Comparison of ENCODE assay signal across 8 mouse cellular contexts in the genomic region with DNA sequence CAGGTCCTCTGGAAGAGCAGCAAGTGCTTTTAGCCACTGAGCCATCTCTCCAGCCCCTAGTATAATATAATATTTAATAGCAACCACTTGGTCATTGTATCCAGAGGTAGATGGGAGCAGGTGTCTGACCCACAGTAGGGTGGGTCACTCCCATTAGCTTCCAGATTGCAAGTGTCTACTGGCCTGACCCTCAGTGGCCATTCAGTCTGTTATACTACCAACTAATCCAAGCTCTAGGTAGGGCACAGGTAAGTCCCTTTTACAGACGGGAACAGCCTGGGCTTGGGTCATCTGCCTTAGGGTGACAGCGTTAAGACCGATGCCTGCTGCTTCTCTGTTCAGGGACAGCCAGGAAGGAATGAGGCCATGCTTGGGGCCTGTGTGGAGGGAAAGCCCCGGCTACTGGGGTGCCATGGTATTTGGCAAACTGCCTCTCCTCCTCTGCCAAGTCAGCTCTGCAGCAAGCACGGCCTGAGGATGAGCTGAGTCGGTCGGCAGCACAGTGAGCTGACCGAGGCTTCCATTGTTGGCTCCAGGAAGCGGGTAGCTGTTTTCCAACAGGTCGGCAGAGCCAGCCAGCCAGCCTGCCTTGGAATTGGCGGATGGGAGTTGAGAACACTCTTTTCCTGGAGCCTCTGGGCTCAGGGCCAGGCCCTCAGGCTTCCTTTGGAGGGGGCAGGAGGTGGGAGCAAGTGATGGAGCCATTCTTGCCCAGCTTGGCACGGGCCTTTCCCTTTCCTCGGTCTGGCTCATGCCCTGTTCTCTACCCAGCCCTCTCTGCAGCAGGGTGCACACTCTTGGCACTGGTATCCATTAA.
DNase-seq lines count a peak whose midpoint lies in the region; ATAC-seq and TF ChIP-seq lines count a peak whose summit lies in the region.

No protein-coding gene starts in this region.

- H3K36me3 ChIP-seq in ES-E14 (ENCODE audit: control insufficient read depth, insufficient read depth, low read length, poor library complexity, severe bottlenecking): no peaks in the 10 kb centered on the region
- no peaks in the 10 kb centered on the region for H3K36me3 ChIP-seq in forebrain, embryonic 15.5 days
- H3K36me3 ChIP-seq in hindbrain, embryonic 14.5 days (replicated peaks; ENCODE audit: control insufficient read depth, insufficient read depth): no peaks in the 10 kb centered on the region

- peak; percentile 94 for ATAC-seq in forebrain, embryonic 15.5 days (replicated peaks)
- ATAC-seq in hindbrain, embryonic 14.5 days (ENCODE audit: low FRiP score): peak; percentile 92
- ATAC-seq in megakaryocyte, adult 5-6 weeks (ENCODE audit: poor library complexity, severe bottlenecking): no peak

- H3K4me1 ChIP-seq in ES-E14 (ENCODE audit: control insufficient read depth in 2 of 2, insufficient read depth in 2 of 2, low read length in 2 of 2, poor library complexity in 1 of 2): peaks cover 5 to 12% of the 10 kb centered on the region in 2 experiments; a peak in 3 of 4 replicates
- H3K4me1 ChIP-seq in forebrain, embryonic 15.5 days: peaks cover 13% of the 10 kb centered on the region
- peaks cover 5% of the 10 kb centered on the region; the same call in 1 of the 2 replicates for H3K4me1 ChIP-seq in hindbrain, embryonic 14.5 days (replicated peaks; ENCODE audit: control insufficient read depth, insufficient read depth, low read length)

- DNase-seq in ES-E14 (ENCODE audit: low read depth, low spot score): no peak
- DNase-seq in brain, embryonic 14.5 days (ENCODE audit: low read depth): peak; percentile 95
- DNase-seq in hindbrain, embryonic 14.5 days (ENCODE audit: low spot score): peak; percentile 63
- DNase-seq in left cerebral cortex, postnatal 10 days (ENCODE audit: extremely low spot score in 1 of 2, low spot score in 2 of 2): peak; percentile 63 to 79
- peak; percentile 50 for DNase-seq in ovary, adult 18-20 months (ENCODE audit: low spot score)
- no peak for DNase-seq in embryo, embryonic 9.5 days (ENCODE audit: extremely low spot score)

- intact Hi-C loops in left cerebral cortex, postnatal 10 days (cut with DNase I): no loop called here

- no peak for TF ChIP-seq POLR2A in brain, embryonic 14.5 days (IDR thresholded peaks at IDR 0.05; ENCODE audit: borderline replicate concordance, extremely low read depth, insufficient read depth, insufficient read length, poor library complexity, severe bottlenecking)

- peak overlapping the region; percentile 4; the same call in 1 of the 2 replicates for H3K27ac ChIP-seq in ES-E14 (ENCODE audit: insufficient read depth, low read depth, low read length, poor library complexity, severe bottlenecking)
- H3K27ac ChIP-seq in forebrain, embryonic 15.5 days (replicated peaks): peak overlapping the region; percentile 61
- H3K27ac ChIP-seq in hindbrain, embryonic 14.5 days: peak overlapping the region; percentile 52

- no peaks in the 10 kb centered on the region for H3K27me3 ChIP-seq in forebrain, embryonic 15.5 days
- no peaks in the 10 kb centered on the region for H3K27me3 ChIP-seq in hindbrain, embryonic 14.5 days (ENCODE audit: control insufficient read depth, insufficient read depth, low read length)

- in situ Hi-C loops in ES-E14 (cut with MboI; ENCODE audit: low sequenced_read_pairs in 2 of 2, unreplicated experiment in 2 of 2): no loop called here

- 36% methylated on average over 13 of the region's 13 CpGs for WGBS in forebrain, embryonic 15.5 days
- WGBS in hindbrain, embryonic 14.5 days: 68% methylated on average over 13 of the region's 13 CpGs

- H3K9me3 ChIP-seq in ES-E14 (ENCODE audit: control insufficient read depth, insufficient read depth, low read depth, low read length): no peaks in the 10 kb centered on the region
- H3K9me3 ChIP-seq in forebrain, embryonic 15.5 days: no peaks in the 10 kb centered on the region
- no peaks in the 10 kb centered on the region for H3K9me3 ChIP-seq in hindbrain, embryonic 14.5 days (ENCODE audit: control insufficient read depth, low read length)

- H3K4me2 ChIP-seq in forebrain, embryonic 15.5 days (replicated peaks): no peak overlapping the region
- H3K4me2 ChIP-seq in hindbrain, embryonic 14.5 days (replicated peaks): no peak overlapping the region

- no peak for TF ChIP-seq CTCF in brain, embryonic 14.5 days (IDR thresholded peaks at IDR 0.05; ENCODE audit: borderline replicate concordance, extremely low read depth, insufficient read depth, insufficient read length)

- peak overlapping the region; percentile 26; the same call in 1 of the 2 replicates for H3K9ac ChIP-seq in ES-E14 (ENCODE audit: insufficient read depth, low read depth, low read length, poor library complexity, severe bottlenecking)
- no peak overlapping the region for H3K9ac ChIP-seq in forebrain, embryonic 15.5 days (replicated peaks)
- H3K9ac ChIP-seq in hindbrain, embryonic 14.5 days: no peak overlapping the region

- H3K4me3 ChIP-seq in ES-E14 (ENCODE audit: insufficient read depth in 1 of 2, low read depth in 1 of 2, low read length in 2 of 2, poor library complexity in 1 of 2, severe bottlenecking in 1 of 2): no peak overlapping the region
- H3K4me3 ChIP-seq in forebrain, embryonic 15.5 days: no peak overlapping the region
- no peak overlapping the region for H3K4me3 ChIP-seq in hindbrain, embryonic 14.5 days (replicated peaks; ENCODE audit: low read length)

TF ChIP-seq in ES-E14, 5 proteins besides CTCF, POLR2A, EP300 and RAD21:
- TF ChIP-seq ZNF384 (IDR thresholded peaks at IDR 0.05; ENCODE audit: low read depth, low read length) (no peak), HCFC1 (IDR thresholded peaks at IDR 0.05; ENCODE audit: borderline replicate concordance, insufficient read depth, low read length) (no peak), ZC3H11A (IDR thresholded peaks at IDR 0.05; ENCODE audit: borderline replicate concordance, low read depth, low read length) (no peak), MAFK (IDR thresholded peaks at IDR 0.05; ENCODE audit: insufficient read depth, low read depth, low read length) (no peak), CHD2 (IDR thresholded peaks at IDR 0.05; ENCODE audit: low read depth, low read length) (no peak)

Comparison
In these comparisons a context has a peak if more than half of its experiments do, and no peak if none do; other contexts are left out.
1. DNase-seq: peak in brain, embryonic 14.5 days (single experiment), hindbrain, embryonic 14.5 days (single experiment), left cerebral cortex, postnatal 10 days (2 of 2) and ovary, adult 18-20 months (single experiment); none in ES-E14 (single experiment) and embryo, embryonic 9.5 days (single experiment).
2. H3K27ac ChIP-seq: peak in every context shown above with its lines; median percentile 61 in forebrain, embryonic 15.5 days; 52 in hindbrain, embryonic 14.5 days; 4 in ES-E14.